Mouse (Mus musculus) neural tube, embryonic 11.5 days (tissue): ENCODE results near the gene Ercc4. TPM values are rescaled to one million over a fixed set of nuclear protein-coding genes. Genes with fewer than 3 reads are reported as not detected.

Experiments
- ATAC-seq: fragments of 200-750 bp; cut with Nextera tagmentation; 2 replicates; pipeline ENCODE4 v1.8.0; 2017; ENCODE audit warnings: moderate number of reproducible peaks, mild to moderate bottlenecking, moderate TSS enrichment, moderate library complexity; ENCODE audit not compliant: insufficient read depth, low FRiP score, low TSS enrichment
- DNase-seq: peaks from one replicate; pipeline ENCODE4 v3.0.0-alpha.2; 2015; ENCODE audit warnings: low spot score
- H3K27ac ChIP-seq: fragments of 300-500 bp; sonication (generic); 2 replicates; pipeline ENCODE4 v1.5.1; 2014; ENCODE audit warnings: low read depth, mild to moderate bottlenecking, low read length
- H3K27me3 ChIP-seq: fragments of 300-500 bp; sonication (generic); 2 replicates; pipeline ENCODE4 v1.6.1; 2014; ENCODE audit warnings: mild to moderate bottlenecking, low read length, mixed read lengths; ENCODE audit not compliant: control insufficient read depth, insufficient read depth
- H3K36me3 ChIP-seq: fragments of 300-500 bp; sonication (generic); 2 replicates; pipeline ENCODE4 v1.6.1; 2014; ENCODE audit warnings: mild to moderate bottlenecking, low read length, moderate library complexity, mixed read lengths; ENCODE audit not compliant: control insufficient read depth, insufficient read depth
- H3K4me1 ChIP-seq: fragments of 300-500 bp; sonication (generic); 2 replicates; pipeline ENCODE4 v1.6.1; 2014; ENCODE audit warnings: low read length, mixed read lengths; ENCODE audit not compliant: control insufficient read depth, insufficient read depth
- H3K4me2 ChIP-seq: fragments of 300-500 bp; sonication (generic); 2 replicates; pipeline ENCODE4 v1.6.1; 2014; ENCODE audit warnings: low read depth, mild to moderate bottlenecking, moderate library complexity
- H3K4me3 ChIP-seq: fragments of 300-500 bp; sonication (generic); 2 replicates; pipeline ENCODE4 v1.5.1; 2014; ENCODE audit warnings: low read depth, low read length
- H3K9ac ChIP-seq: fragments of 300-500 bp; sonication (generic); 2 replicates; pipeline ENCODE4 v1.6.1; 2014; ENCODE audit warnings: mild to moderate bottlenecking, low read length
- H3K9me3 ChIP-seq: fragments of 300-500 bp; sonication (generic); 2 replicates; pipeline ENCODE4 v1.6.1; 2016; ENCODE audit warnings: low read length; ENCODE audit not compliant: control insufficient read depth
- whole genome bisulfite sequencing: fragments of 180-500 bp; shearing (Covaris S2); extraction: QIAGEN DNeasy Blood & Tissue Kit; methylation state at CpG from one replicate; pipeline ENCODE4 v1.1.7; 2014; 5-methylcytosine and 5-hydroxymethylcytosine counted together
- polyA plus RNA-seq: library from polyadenylated mRNA; unstranded; fragments of >200 nt; fragmentation: Nextera tagmentation; extraction: Ambion mirVana; gene quantifications from 2 replicates; pipeline ENCODE4 v1.2.1, GENCODE M21; 2014

The Ercc4 gene
- polyA plus RNA-seq, 1 experiment from 2014 or later = 14.3 TPM

DNA sequence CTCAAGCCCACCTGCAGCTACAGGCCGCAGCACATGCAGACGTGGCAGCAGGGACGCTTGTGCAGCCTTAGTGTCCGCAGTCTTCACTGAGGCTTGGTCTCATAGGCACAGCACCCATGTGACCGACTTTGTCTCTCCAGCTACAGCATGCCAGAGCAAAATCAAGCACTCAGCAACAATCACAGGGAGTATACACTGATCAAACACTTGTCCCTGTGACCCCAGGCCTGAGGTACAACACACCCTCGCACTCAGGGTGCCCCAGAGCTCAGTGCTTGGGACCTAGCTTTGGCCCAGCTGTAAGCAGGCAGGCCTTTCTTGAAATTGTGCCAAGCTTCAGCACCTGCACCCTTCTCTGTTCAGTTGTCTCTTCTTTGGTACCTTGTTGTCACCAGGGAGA is 31.7 kb downstream of the Ercc4 start:
- Histone ChIP-seq H3K4me1 (no peaks in the 10 kb centered on the region), H3K36me3 (no peaks in the 10 kb centered on the region; the same call in 1 of the 2 replicates), H3K27me3 (no peaks in the 10 kb centered on the region), H3K9ac (no peak overlapping the region), H3K27ac (no peak overlapping the region), H3K4me2 (no peak overlapping the region), H3K9me3 (no peaks in the 10 kb centered on the region), H3K4me3 (no peak overlapping the region)
- WGBS = 93% methylated on average over 6 of the region's 6 CpGs
- no peak for DNase-seq
- no peak for ATAC-seq

DNA sequence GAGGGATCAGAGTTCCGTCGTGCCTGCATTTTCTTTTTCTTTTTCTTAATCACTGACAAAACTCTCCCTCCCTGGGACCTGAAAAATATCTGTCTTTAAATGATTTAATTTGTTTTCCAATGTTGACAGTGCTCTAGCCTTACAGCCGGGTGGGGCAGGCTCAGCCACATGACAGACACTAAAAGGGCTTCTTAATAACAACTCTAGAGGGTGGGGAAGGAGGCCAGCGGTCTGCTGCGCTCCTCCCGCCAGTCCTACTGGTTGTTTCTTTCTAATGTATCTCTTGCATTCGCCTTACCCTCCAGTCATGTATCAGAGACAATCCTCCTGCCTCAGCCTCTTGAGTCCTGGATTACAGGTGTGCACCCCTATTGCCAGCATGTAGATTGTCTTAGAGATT is 34.4 kb downstream of the Ercc4 start:
- ATAC-seq = no peak
- Histone ChIP-seq H3K4me1 (no peaks in the 10 kb centered on the region), H3K9me3 (no peaks in the 10 kb centered on the region), H3K9ac (no peak overlapping the region), H3K36me3 (peaks cover 3% of the 10 kb centered on the region), H3K4me3 (no peak overlapping the region), H3K4me2 (no peak overlapping the region), H3K27ac (no peak overlapping the region), H3K27me3 (no peaks in the 10 kb centered on the region)
- no peak for DNase-seq
- 94% methylated on average over 7 of the region's 7 CpGs for WGBS

DNA sequence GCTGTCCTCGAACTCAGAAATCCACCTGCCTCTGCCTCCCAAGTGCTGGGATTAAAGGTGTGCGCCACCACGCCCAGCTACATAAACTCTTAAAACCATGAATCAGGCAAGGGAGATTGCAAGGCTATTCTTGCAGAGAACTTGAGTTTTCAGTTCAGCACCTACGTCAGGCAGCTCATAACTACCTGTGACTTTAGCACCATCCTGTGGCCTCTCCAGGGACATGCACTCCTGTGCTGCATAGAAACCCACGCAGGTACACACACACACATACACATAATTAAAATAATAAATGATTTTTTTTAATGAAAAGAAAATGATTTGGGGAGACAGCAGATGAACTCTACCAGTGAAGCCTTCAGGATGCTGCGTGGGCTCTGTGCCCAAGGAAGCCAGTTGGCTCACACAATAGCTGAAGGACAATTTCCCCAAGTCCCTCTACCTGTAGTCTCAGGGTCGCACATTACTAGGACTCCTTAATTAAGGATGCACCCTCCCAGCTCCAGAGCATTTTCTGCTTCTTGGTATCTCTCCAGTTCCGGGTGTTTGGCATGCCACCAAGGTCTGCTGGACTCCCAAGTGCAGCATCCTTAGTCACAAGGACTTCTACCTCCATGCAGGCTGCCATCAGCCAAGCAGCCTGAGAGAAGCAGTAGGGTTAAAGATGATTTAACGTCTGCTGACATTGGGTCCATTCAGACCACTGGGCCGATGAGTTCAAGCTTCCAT is 35.4 kb downstream of the Ercc4 start:
- Histone ChIP-seq H3K27ac (no peak overlapping the region), H3K9ac (no peak overlapping the region), H3K4me3 (no peak overlapping the region), H3K36me3 (peaks cover 3% of the 10 kb centered on the region), H3K4me2 (no peak overlapping the region), H3K4me1 (no peaks in the 10 kb centered on the region), H3K27me3 (no peaks in the 10 kb centered on the region), H3K9me3 (no peaks in the 10 kb centered on the region)
- ATAC-seq (no peak), DNase-seq (no peak)
- 92% methylated on average over 10 of the region's 10 CpGs for WGBS

DNA sequence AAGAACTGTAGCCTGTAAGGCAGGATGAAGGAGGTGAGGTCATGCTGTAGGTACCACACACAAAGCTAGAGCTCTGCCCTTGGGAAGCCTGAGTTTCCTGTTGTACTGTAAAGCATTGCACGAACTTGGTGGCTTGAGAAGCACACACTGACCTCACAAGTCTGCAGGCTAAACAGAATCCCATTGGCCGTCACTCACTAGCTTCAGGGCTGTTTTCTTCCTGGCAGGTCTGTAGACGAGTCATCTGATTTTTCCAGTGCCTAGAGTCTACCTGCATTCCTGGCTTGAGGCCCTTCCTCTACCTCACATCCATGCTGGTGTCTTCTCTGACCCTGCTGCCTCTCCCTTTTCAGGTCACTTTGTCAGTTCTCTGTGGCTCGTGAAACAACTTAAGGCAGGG is 36.7 kb downstream of the Ercc4 start:
- Histone ChIP-seq H3K9ac (no peak overlapping the region), H3K4me1 (no peaks in the 10 kb centered on the region), H3K4me3 (no peak overlapping the region), H3K27ac (no peak overlapping the region), H3K27me3 (no peaks in the 10 kb centered on the region), H3K4me2 (no peak overlapping the region), H3K9me3 (no peaks in the 10 kb centered on the region), H3K36me3 (peaks cover 3% of the 10 kb centered on the region)
- ATAC-seq (no peak), DNase-seq (no peak)
- 85% methylated on average over 4 of the region's 4 CpGs for WGBS

DNA sequence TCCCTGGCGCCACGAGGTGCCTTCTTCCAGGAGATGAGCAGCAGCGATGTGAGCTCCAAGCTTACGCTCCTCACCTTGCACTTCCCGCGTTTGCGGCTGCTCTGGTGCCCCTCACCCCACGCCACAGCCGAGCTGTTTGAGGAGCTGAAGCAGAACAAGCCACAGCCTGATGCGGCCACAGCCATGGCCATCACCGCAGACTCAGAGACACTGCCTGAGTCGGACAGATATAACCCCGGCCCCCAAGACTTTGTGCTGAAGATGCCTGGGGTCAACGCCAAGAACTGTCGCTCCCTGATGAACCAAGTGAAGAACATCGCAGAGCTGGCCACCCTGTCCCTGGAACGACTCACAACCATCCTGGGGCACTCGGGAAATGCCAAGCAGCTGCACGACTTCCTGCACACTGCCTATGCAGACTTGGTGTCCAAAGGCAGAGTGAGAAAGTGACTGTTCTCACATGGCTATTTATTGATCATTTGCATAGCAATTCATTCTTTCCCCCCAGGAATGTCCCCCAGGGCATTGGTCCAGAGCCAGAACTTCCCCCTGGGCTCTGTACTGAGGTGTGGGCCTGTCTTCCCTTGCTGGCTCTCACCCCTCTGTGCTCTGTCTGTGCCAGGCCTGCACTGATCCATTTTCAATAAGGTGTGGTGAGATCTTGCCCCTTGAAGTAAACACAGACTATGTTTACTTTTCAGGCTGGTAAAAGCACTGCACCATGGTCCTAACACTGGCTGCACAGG is 38.5 kb downstream of the Ercc4 start:
- Histone ChIP-seq H3K9ac (no peak overlapping the region), H3K27ac (no peak overlapping the region), H3K9me3 (no peaks in the 10 kb centered on the region), H3K4me3 (no peak overlapping the region), H3K4me2 (no peak overlapping the region), H3K36me3 (peaks cover 3% of the 10 kb centered on the region), H3K4me1 (no peaks in the 10 kb centered on the region), H3K27me3 (no peaks in the 10 kb centered on the region)
- WGBS = 96% methylated on average over 19 of the region's 19 CpGs
- DNase-seq (no peak), ATAC-seq (no peak)

DNA sequence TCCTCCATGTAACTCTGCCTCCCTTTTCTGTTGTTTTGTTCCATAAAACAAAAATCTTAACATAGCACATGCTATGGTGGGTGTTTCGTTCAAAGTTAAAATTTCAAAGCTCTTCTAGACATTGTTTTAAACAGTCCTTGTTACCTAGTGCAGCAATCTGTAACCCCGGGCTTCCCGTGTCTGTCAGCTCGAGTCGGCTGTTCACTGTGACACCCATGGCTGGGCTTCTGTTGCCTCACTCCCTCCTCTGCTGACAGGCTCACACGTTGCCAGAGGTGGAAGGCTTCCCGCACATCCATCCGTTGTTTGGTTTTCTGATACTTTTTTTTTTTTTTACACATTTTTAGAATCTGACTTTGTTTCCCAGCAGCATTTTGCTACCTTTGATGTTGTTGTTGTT is 40.5 kb downstream of the Ercc4 start:
- Histone ChIP-seq H3K27ac (no peak overlapping the region), H3K9ac (no peak overlapping the region), H3K4me3 (no peak overlapping the region), H3K4me1 (no peaks in the 10 kb centered on the region), H3K27me3 (no peaks in the 10 kb centered on the region), H3K9me3 (no peaks in the 10 kb centered on the region), H3K4me2 (no peak overlapping the region), H3K36me3 (peaks cover 3% of the 10 kb centered on the region)
- WGBS = 94% methylated on average over 8 of the region's 8 CpGs
- ATAC-seq (no peak), DNase-seq (no peak)

DNA sequence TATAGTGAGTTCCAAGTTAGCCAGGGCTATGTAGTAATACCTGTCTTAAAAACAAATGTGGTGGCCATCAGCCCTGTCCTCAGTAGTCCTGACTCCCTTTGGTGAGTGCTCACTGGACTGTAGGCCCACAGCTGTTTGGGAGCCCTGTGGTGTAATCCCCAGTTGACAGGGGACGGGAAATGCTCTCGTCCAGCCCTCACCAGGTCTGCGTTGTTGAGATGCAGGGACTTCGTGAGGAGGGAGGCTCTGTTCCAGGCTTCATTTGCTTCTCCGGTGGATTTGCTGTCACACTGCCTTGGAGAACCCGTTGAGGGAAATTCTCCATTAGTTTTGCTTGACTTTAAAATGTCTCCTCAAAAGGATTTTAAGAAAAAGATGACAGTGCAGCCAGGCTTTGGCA is 41.3 kb downstream of the Ercc4 start:
- Histone ChIP-seq H3K4me2 (no peak overlapping the region), H3K4me1 (no peaks in the 10 kb centered on the region), H3K27me3 (no peaks in the 10 kb centered on the region), H3K9ac (no peak overlapping the region), H3K36me3 (peaks cover 3% of the 10 kb centered on the region), H3K4me3 (no peak overlapping the region), H3K9me3 (no peaks in the 10 kb centered on the region), H3K27ac (no peak overlapping the region)
- no peak for ATAC-seq
- no peak for DNase-seq
- WGBS = 86% methylated on average over 6 of the region's 6 CpGs

DNA sequence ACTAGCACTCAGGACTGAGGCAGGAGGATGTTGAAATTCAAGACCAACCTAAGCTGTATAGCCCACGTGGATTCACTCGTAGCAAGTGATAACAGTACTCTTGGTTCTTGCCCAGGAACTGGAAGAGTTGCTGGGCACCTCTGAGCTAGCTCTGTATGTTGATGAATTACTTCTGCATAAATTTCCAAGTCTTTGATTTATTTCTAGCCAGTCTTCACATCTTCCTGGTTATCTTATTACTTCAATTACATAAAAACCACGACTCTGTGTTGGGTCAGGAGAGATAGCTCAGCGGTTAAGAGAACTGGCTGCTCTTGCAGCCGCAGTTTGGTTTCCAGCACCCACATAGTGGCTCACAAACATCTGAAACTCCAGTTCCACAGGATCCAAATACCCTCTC is 43.0 kb downstream of the Ercc4 start:
- Histone ChIP-seq H3K4me3 (no peak overlapping the region), H3K4me1 (no peaks in the 10 kb centered on the region), H3K27me3 (no peaks in the 10 kb centered on the region), H3K27ac (no peak overlapping the region), H3K9me3 (no peaks in the 10 kb centered on the region), H3K4me2 (no peak overlapping the region), H3K36me3 (peaks cover 3% of the 10 kb centered on the region; the same call in 1 of the 2 replicates), H3K9ac (no peak overlapping the region)
- WGBS = 90% methylated on average over 5 of the region's 5 CpGs
- DNase-seq (no peak), ATAC-seq (no peak)

DNA sequence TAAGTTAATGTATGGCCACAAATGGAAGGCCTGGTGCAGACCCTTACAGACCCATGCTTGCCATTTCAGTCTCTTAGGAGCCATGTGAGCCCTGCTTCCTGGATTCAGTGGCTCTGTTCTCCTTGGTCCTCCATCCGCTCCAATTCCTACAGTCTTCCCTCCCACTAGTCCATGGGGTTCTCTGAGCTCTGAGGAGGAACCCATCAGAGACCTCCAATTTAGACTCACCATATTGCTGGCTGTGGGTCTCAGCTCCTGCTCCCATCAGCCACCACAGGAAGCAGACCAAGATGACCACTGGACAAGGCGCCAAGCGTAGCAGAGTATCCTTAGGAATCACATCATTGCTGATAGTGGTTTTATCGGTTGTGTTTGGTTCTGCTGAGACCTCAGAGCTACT is 43.7 kb downstream of the Ercc4 start:
- no peaks in the 10 kb centered on the region for H3K4me1 ChIP-seq
- DNase-seq (no peak), ATAC-seq (no peak)
- 94% methylated on average over 4 of the region's 4 CpGs for WGBS
- no peak overlapping the region for H3K4me3 ChIP-seq
- H3K27me3 ChIP-seq = no peaks in the 10 kb centered on the region
- H3K36me3 ChIP-seq = 0 out of 2 replicates have a peak, but pooled peaks cover 2% of the 10 kb centered on the region
- no peak overlapping the region for H3K27ac ChIP-seq
- H3K9me3 ChIP-seq = no peaks in the 10 kb centered on the region
- H3K4me2 ChIP-seq = no peak overlapping the region
- no peak overlapping the region for H3K9ac ChIP-seq
